Mouse (Mus musculus) urinary bladder, adult 2 months (tissue): ENCODE measurements around the gene Ciao1. TPM values are rescaled to one million over a fixed set of nuclear protein-coding genes. Genes with fewer than 3 reads are reported as not detected.
"Not testable (repeated sequence)": the region's sequence is repeated elsewhere in the genome, so short reads cannot be mapped to it uniquely, and the experiment has no call there.

ENCODE experiments used
- DNase-seq: peaks from one replicate; pipeline ENCODE4 v3.0.0; 2022; ENCODE audit warnings: low spot score
- polyA plus RNA-seq: library from polyadenylated mRNA; depleted of rRNA; stranded (reverse); fragments of >200 nt; gene quantifications from 2 replicates; pipeline ENCODE4 v1.2.3, GENCODE M21; 2012; rRNA removed

Gene Ciao1
- polyA plus RNA-seq, result 62.3 and 68.2 TPM in 2 replicates

- DNase-seq, result peak; percentile 85
Observed at GRCm38 (mm10) chr2:127247592-127248333, at the start of gene Ciao1, which contains the start of gene Tmem127. Ciao1 (minus strand) TSS chr2:127247816. Tmem127 (plus strand) TSS chr2:127247908.

- DNase-seq, result no peak
Observed at GRCm38 (mm10) chr2:127297001-127297805, 49.6 kb upstream of the Ciao1 start.

- no peak for DNase-seq
Observed at GRCm38 (mm10) chr2:127292250-127292649, 44.6 kb upstream of the Ciao1 start.

- no peak for DNase-seq
Observed at GRCm38 (mm10) chr2:127278162-127278561, 30.5 kb upstream of the Ciao1 start.

GRCm38 (mm10) chr2:127275551-127276320, 28.1 kb upstream of the Ciao1 start:
- DNase-seq, result no peak

GRCm38 (mm10) chr2:127274590-127274989, 27.0 kb upstream of the Ciao1 start:
- no peak for DNase-seq

GRCm38 (mm10) chr2:127272806-127273205, 25.2 kb upstream of the Ciao1 start:
- no peak for DNase-seq

GRCm38 (mm10) chr2:127272049-127272448, 24.4 kb upstream of the Ciao1 start:
- not testable (repeated sequence) for DNase-seq

- no peak for DNase-seq
Observed at GRCm38 (mm10) chr2:127271042-127271515, 23.5 kb upstream of the Ciao1 start.

GRCm38 (mm10) chr2:127270300-127271041, 22.9 kb upstream of the Ciao1 start:
- peak; percentile 82 for DNase-seq

- peak; percentile 93 for DNase-seq
Observed at GRCm38 (mm10) chr2:127269491-127270299, 22.1 kb upstream of the Ciao1 start, which contains the start of gene Stard7. Stard7 (plus strand) TSS chr2:127270218.

- DNase-seq, result no peak
Observed at GRCm38 (mm10) chr2:127267854-127268253, 20.2 kb upstream of the Ciao1 start.

- DNase-seq, result no peak
Observed at GRCm38 (mm10) chr2:127262480-127262879, 14.9 kb upstream of the Ciao1 start.

GRCm38 (mm10) chr2:127259340-127259739, 11.7 kb upstream of the Ciao1 start:
- DNase-seq, result no peak

- DNase-seq, result no peak
Observed at GRCm38 (mm10) chr2:127255294-127255693, 7.7 kb upstream of the Ciao1 start.

- DNase-seq, result no peak
Observed at GRCm38 (mm10) chr2:127254604-127255134, 7.1 kb upstream of the Ciao1 start.

- no peak for DNase-seq
Observed at GRCm38 (mm10) chr2:127252787-127253186, 5.2 kb upstream of the Ciao1 start.

- no peak for DNase-seq
Observed at GRCm38 (mm10) chr2:127251880-127252527, 4.4 kb upstream of the Ciao1 start.

GRCm38 (mm10) chr2:127251457-127251856, 3.8 kb upstream of the Ciao1 start:
- no peak for DNase-seq
